Mouse (Mus musculus) CH12.LX (cell line): ENCODE results near the gene Stpg4. TPM values are rescaled to one million over a fixed set of nuclear protein-coding genes. Genes with fewer than 3 reads are reported as not detected.

ENCODE experiments used
- DNase-seq: peaks from one replicate; pipeline ENCODE4 v3.0.0-alpha.2; 2013; ENCODE audit errors: extremely low read depth
- H3K27ac ChIP-seq: 2 replicates; pipeline ENCODE4 v1.5.1; 2012; ENCODE audit warnings: low read depth, mild to moderate bottlenecking, control low read depth, moderate library complexity; ENCODE audit not compliant: insufficient read depth
- H3K27me3 ChIP-seq: replicated peaks from 2 replicates; pipeline ENCODE3; 2012; ENCODE audit warnings: inconsistent platforms
- H3K36me3 ChIP-seq, 2 experiments: replicated peaks in 1 of 2; 2 replicates each; pipeline versions ENCODE3 to v1.6.1; 2012; ENCODE audit warnings: inconsistent platforms in 1 of 2, low read length in 1 of 2, mild to moderate bottlenecking in 1 of 2, mixed read lengths in 1 of 2, moderate library complexity in 1 of 2; ENCODE audit not compliant: control insufficient read depth in 1 of 2, insufficient read depth in 1 of 2
- H3K4me1 ChIP-seq, 2 experiments: 2 replicates each; pipeline ENCODE4 v1.6.1; 2012; ENCODE audit warnings: inconsistent platforms in 1 of 2, moderate library complexity in 1 of 2; ENCODE audit not compliant: insufficient read depth in 2 of 2, control insufficient read depth in 1 of 2
- H3K4me2 ChIP-seq: 2 replicates; pipeline ENCODE4 v1.6.1; 2012; ENCODE audit warnings: low read depth, mild to moderate bottlenecking, control low read depth; ENCODE audit not compliant: poor library complexity, insufficient read depth, severe bottlenecking
- H3K4me3 ChIP-seq, 3 experiments: fragments of 150-350 bp in 1 of 3; sonication (generic) in 1 of 3; replicated peaks in 1 of 3; 2 replicates each; pipeline versions ENCODE3 to v1.5.1; 2011 to 2012; ENCODE audit warnings: low read depth in 2 of 3, low read length in 2 of 3, mild to moderate bottlenecking in 2 of 3, moderate library complexity in 2 of 3, control low read depth in 1 of 3, improper control_type of control experiment in 1 of 3, inconsistent platforms in 1 of 3, mixed read lengths in 1 of 3; ENCODE audit not compliant: poor library complexity in 1 of 3
- H3K79me2 ChIP-seq: replicated peaks from 2 replicates; pipeline ENCODE4 v1.6.1; 2012; ENCODE audit warnings: mild to moderate bottlenecking, moderate library complexity; ENCODE audit not compliant: control insufficient read depth, poor library complexity, insufficient read depth, severe bottlenecking; ENCODE audit errors: extremely low read depth
- H3K9ac ChIP-seq: 2 replicates; pipeline ENCODE4 v1.6.1; 2012; ENCODE audit warnings: low read depth, mild to moderate bottlenecking, control low read depth, moderate library complexity; ENCODE audit not compliant: insufficient read depth
- H3K9me3 ChIP-seq: replicated peaks from 2 replicates; pipeline ENCODE3; 2012; ENCODE audit warnings: low read length, inconsistent platforms, mixed read lengths
- BHLHE40 ChIP-seq: IDR thresholded peaks from 2 replicates; pipeline ENCODE4 v1.6.1; 2011; ENCODE audit warnings: mild to moderate bottlenecking, low read depth, low read length, improper control_type of control experiment
- CHD1 ChIP-seq: IDR thresholded peaks from 2 replicates; pipeline ENCODE4 v1.6.1; 2012; ENCODE audit warnings: low read depth, low read length, improper control_type of control experiment, inconsistent platforms
- E2F4 ChIP-seq: IDR thresholded peaks from 2 replicates; pipeline ENCODE4 v1.6.1; 2011; ENCODE audit warnings: low read depth, low read length, improper control_type of control experiment; ENCODE audit not compliant: insufficient replicate concordance
- EP300 ChIP-seq: IDR thresholded peaks from 2 replicates; pipeline ENCODE4 v1.6.1; 2011; ENCODE audit warnings: low read length, improper control_type of control experiment
- ETS1 ChIP-seq: conservative IDR thresholded peaks from 2 replicates; pipeline ENCODE4 v1.6.1; 2012; ENCODE audit warnings: low read depth, mild to moderate bottlenecking, inconsistent platforms, low read length, improper control_type of control experiment, moderate library complexity
- GABPA ChIP-seq: IDR thresholded peaks from 2 replicates; pipeline ENCODE4 v1.6.1; 2012; ENCODE audit warnings: low read depth, low read length, improper control_type of control experiment, inconsistent platforms; ENCODE audit not compliant: insufficient replicate concordance
- IRF4 ChIP-seq: IDR thresholded peaks from 2 replicates; pipeline ENCODE4 v1.6.1; 2014; ENCODE audit warnings: low read depth, mild to moderate bottlenecking, inconsistent platforms, low read length, improper control_type of control experiment
- JUN ChIP-seq: IDR thresholded peaks from 2 replicates; pipeline ENCODE4 v1.6.1; 2011; ENCODE audit warnings: low read depth, mild to moderate bottlenecking, low read length, improper control_type of control experiment, moderate library complexity; ENCODE audit not compliant: insufficient read depth
- KAT2A ChIP-seq: IDR thresholded peaks from 2 replicates; pipeline ENCODE4 v1.6.1; 2012; ENCODE audit warnings: low read length, improper control_type of control experiment, inconsistent platforms; ENCODE audit not compliant: insufficient replicate concordance
- MAX ChIP-seq: IDR thresholded peaks from 2 replicates; pipeline ENCODE4 v1.6.1; 2011; ENCODE audit warnings: low read length, improper control_type of control experiment
- MAZ ChIP-seq: IDR thresholded peaks from 2 replicates; pipeline ENCODE4 v1.6.1; 2012; ENCODE audit warnings: low read depth, mild to moderate bottlenecking, inconsistent platforms, low read length, improper control_type of control experiment, moderate library complexity
- MEF2A ChIP-seq: IDR thresholded peaks from 2 replicates; pipeline ENCODE4 v1.6.1; 2014; ENCODE audit warnings: low read depth, mild to moderate bottlenecking, inconsistent platforms, low read length, improper control_type of control experiment, borderline replicate concordance
- MXI1 ChIP-seq: IDR thresholded peaks from 2 replicates; pipeline ENCODE4 v1.6.1; 2011; ENCODE audit warnings: mild to moderate bottlenecking, low read depth, low read length, improper control_type of control experiment
- NELFE ChIP-seq: IDR thresholded peaks from 2 replicates; pipeline ENCODE4 v1.6.1; 2011; ENCODE audit warnings: low read depth, low read length, improper control_type of control experiment
- NRF1 ChIP-seq: IDR thresholded peaks from 2 replicates; pipeline ENCODE4 v1.6.1; 2014; ENCODE audit warnings: low read depth, mild to moderate bottlenecking, inconsistent platforms, low read length, improper control_type of control experiment, moderate library complexity
- PAX5 ChIP-seq: IDR thresholded peaks from 2 replicates; pipeline ENCODE4 v1.6.1; 2012; ENCODE audit warnings: low read length, inconsistent platforms, mixed read lengths
- POLR2A ChIP-seq: IDR thresholded peaks from 2 replicates; pipeline ENCODE4 v1.6.1; 2011; ENCODE audit warnings: low read depth, mild to moderate bottlenecking, improper control_type of control experiment, low read length
- POLR2AphosphoS2 ChIP-seq: IDR thresholded peaks from 2 replicates; pipeline ENCODE4 v1.6.1; 2011; ENCODE audit warnings: low read depth, low read length, improper control_type of control experiment
- RAD21 ChIP-seq: IDR thresholded peaks from 2 replicates; pipeline ENCODE4 v1.6.1; 2011; ENCODE audit warnings: low read depth, mild to moderate bottlenecking, low read length, improper control_type of control experiment, moderate library complexity
- RCOR1 ChIP-seq: conservative IDR thresholded peaks from 2 replicates; pipeline ENCODE4 v1.6.1; 2012; ENCODE audit warnings: low read depth, mild to moderate bottlenecking, inconsistent platforms, low read length, improper control_type of control experiment
- SIN3A ChIP-seq: IDR thresholded peaks from 2 replicates; pipeline ENCODE4 v1.6.1; 2012; ENCODE audit warnings: low read length, improper control_type of control experiment, inconsistent platforms
- SMC3 ChIP-seq: IDR thresholded peaks from 2 replicates; pipeline ENCODE4 v1.6.1; 2011; ENCODE audit warnings: low read depth, low read length, improper control_type of control experiment
- TCF12 ChIP-seq: IDR thresholded peaks from 2 replicates; pipeline ENCODE4 v1.6.1; 2014; ENCODE audit warnings: low read depth, mild to moderate bottlenecking, inconsistent platforms, low read length, improper control_type of control experiment
- USF1 ChIP-seq: IDR thresholded peaks from 2 replicates; pipeline ENCODE4 v1.6.1; 2014; ENCODE audit warnings: low read depth, mild to moderate bottlenecking, inconsistent platforms, low read length, improper control_type of control experiment
- USF2 ChIP-seq: conservative IDR thresholded peaks from 2 replicates; pipeline ENCODE4 v1.6.1; 2011; ENCODE audit warnings: low read depth, low read length, improper control_type of control experiment
- ZKSCAN1 ChIP-seq: IDR thresholded peaks from 2 replicates; pipeline ENCODE4 v1.6.1; 2012; ENCODE audit warnings: low read depth, inconsistent platforms, low read length, improper control_type of control experiment, borderline replicate concordance
- dilution Hi-C: fragments of 300-500 bp; cut with MboI; formaldehyde crosslinking; loops from 2 replicates; pipeline ENCODE4 v1.14.3; 2020; ENCODE audit warnings: low sequenced_read_pairs; ENCODE audit not compliant: extremely low pct_unique_long_range_greater_than_20kb, extremely low pct_ligation_motif_present
- in situ Hi-C: fragments of 300-500 bp; cut with MboI; formaldehyde crosslinking; loops from 3 replicates; pipeline ENCODE4 v1.14.3; 2019; ENCODE audit warnings: low sequenced_read_pairs, low pct_ligation_motif_present, low pct_unique_long_range_greater_than_20kb, mixed read lengths
- polyA plus RNA-seq: library from polyadenylated mRNA; unstranded; fragments of >175 nt; gene quantifications from 2 replicates; pipeline ENCODE4 v1.2.1, GENCODE M21; 2012; ENCODE audit warnings: low read depth; ENCODE audit not compliant: insufficient read length
- total RNA-seq, 2 experiments: library from RNA; depleted of rRNA; stranded (reverse); fragments of 300-350 nt in 1 of 2; fragments of >200 nt in 1 of 2; gene quantifications; 2 replicates each; pipeline ENCODE4 v1.2.3; 2012 to 2014

The Stpg4 gene
- total and polyA plus RNA-seq, 3 experiments = not detected

GRCm38 (mm10) chr17:87387068-87387467 lies 40.5 kb downstream of the Stpg4 start:
- TF ChIP-seq KAT2A (no peak), SMC3 (no peak), USF1 (no peak), GABPA (no peak), NRF1 (no peak), MAX (peak; percentile 83), E2F4 (no peak), USF2 (no peak), CHD1 (no peak), SIN3A (no peak), ETS1 (peak; percentile 67), POLR2A (no peak), JUN (no peak), BHLHE40 (peak; percentile 64), RAD21 (no peak), IRF4 (no peak), MAZ (0 out of 2 replicates have a peak, but pooled peaks have one; percentile 70), ZKSCAN1 (no peak), RCOR1 (no peak), TCF12 (peak; percentile 63), MXI1 (peak; percentile 43; the same call in 1 of the 2 replicates), POLR2AphosphoS2 (no peak), NELFE (no peak), MEF2A (0 out of 2 replicates have a peak, but pooled peaks have one; percentile 30), PAX5 (no peak), EP300 (peak; percentile 56)
- in situ Hi-C loops (no loop called here), dilution Hi-C loops (no loop called here)
- H3K79me2 ChIP-seq = no peaks in the 10 kb centered on the region
- no peaks in the 10 kb centered on the region for H3K27me3 ChIP-seq
- DNase-seq = peak; percentile 74
- no peak overlapping the region for H3K4me3 ChIP-seq
- H3K9me3 ChIP-seq = no peaks in the 10 kb centered on the region
- H3K9ac ChIP-seq = no peak overlapping the region
- H3K4me2 ChIP-seq = no peak overlapping the region
- H3K4me1 ChIP-seq = peaks cover 12 to 33% of the 10 kb centered on the region in 2 experiments
- no peaks in the 10 kb centered on the region for H3K36me3 ChIP-seq
- no peak overlapping the region for H3K27ac ChIP-seq
